Mouse (Mus musculus) erythroblast, embryonic 14.5 days (primary cell): Measurements from ENCODE around the gene Myh2.

ENCODE experiments used
- GATA1 ChIP-seq: IDR thresholded peaks from 2 replicates; pipeline ENCODE4 v1.6.1; 2012; ENCODE audit warnings: low read length, inconsistent platforms, mixed read lengths
- TAL1 ChIP-seq: IDR thresholded peaks from 3 replicates; pipeline ENCODE4 v1.6.1; 2012; ENCODE audit warnings: low read length, inconsistent platforms, mixed read lengths

GRCm38 (mm10) chr11:67150237-67150636 is 20.6 kb upstream of the Myh2 start:
- TF ChIP-seq TAL1: no peak
- no peak for TF ChIP-seq GATA1
